9 mouse cellular contexts compared by ENCODE assay signal in genomic region chr6:115775838-115776237, GRCm38 (mm10). TPM values are rescaled to one million over a fixed set of nuclear protein-coding genes. Genes with fewer than 3 reads are reported as not detected.
DNase-seq lines count a peak whose midpoint lies in the region; ATAC-seq and TF ChIP-seq lines count a peak whose summit lies in the region.
"Had no signal": no experiment of that assay in that cellular context is flagged by ENCODE, and none has a peak within 500 bp of the region (broad histone marks: within the 10 kb centered on the region; RNA-seq: fewer than 3 reads in every experiment).

No protein-coding gene starts in this region.

- peak overlapping the region; percentile 87 for H3K9ac ChIP-seq in heart, embryonic 12.5 days
- no peak overlapping the region; the same call in 1 of the 2 replicates for H3K9ac ChIP-seq in liver, embryonic 14.5 days (replicated peaks)

- WGBS in heart, embryonic 12.5 days: 15% methylated on average over 3 of the region's 3 CpGs
- 35% methylated on average over 3 of the region's 3 CpGs for WGBS in liver, embryonic 14.5 days (ENCODE audit: insufficient replicate concordance)

- ATAC-seq in heart, embryonic 12.5 days (ENCODE audit: insufficient number of reproducible peaks, low FRiP score): peak; percentile 70
- no peak for ATAC-seq in liver, embryonic 14.5 days (ENCODE audit: insufficient read depth)

- no peaks in the 10 kb centered on the region for H3K27me3 ChIP-seq in heart, embryonic 12.5 days (replicated peaks)
- no peaks in the 10 kb centered on the region for H3K27me3 ChIP-seq in liver, embryonic 14.5 days (ENCODE audit: control insufficient read depth, insufficient read depth, low read length)

- no peak for TF ChIP-seq CTCF in liver, embryonic 14.5 days (IDR thresholded peaks at IDR 0.05; ENCODE audit: low read depth)

- peaks cover 37% of the 10 kb centered on the region for H3K4me1 ChIP-seq in heart, embryonic 12.5 days (replicated peaks)
- H3K4me1 ChIP-seq in liver, embryonic 14.5 days (replicated peaks; ENCODE audit: control insufficient read depth in 2 of 2, insufficient read depth in 2 of 2, low read length in 1 of 2): peaks cover 3 to 11% of the 10 kb centered on the region in 2 experiments; a peak in 3 of 4 replicates

- H3K4me2 ChIP-seq in heart, embryonic 12.5 days: peak overlapping the region; percentile 96
- peak overlapping the region; percentile 79 for H3K4me2 ChIP-seq in liver, embryonic 14.5 days (ENCODE audit: low read depth)

- no peak for TF ChIP-seq EP300 in liver, embryonic 14.5 days (IDR thresholded peaks at IDR 0.05; ENCODE audit: low read depth)

- peak; percentile 25 for DNase-seq in embryo, embryonic 11 days
- no peak for DNase-seq in embryo, embryonic 9.5 days (ENCODE audit: extremely low spot score)
- DNase-seq in cerebellum, postnatal 36 days: peak; percentile 66 to 72
- DNase-seq in liver, embryonic 14.5 days (ENCODE audit: low read depth in 3 of 3, low spot score in 3 of 3): no peak
- no peak for DNase-seq in ovary, postnatal 10 days (ENCODE audit: low spot score)
- no peak for DNase-seq in MN1 (ENCODE audit: low spot score)
- DNase-seq in yolk sac, embryonic 10.5 days (ENCODE audit: low spot score): no peak

- H3K9me3 ChIP-seq in heart, embryonic 12.5 days (replicated peaks): 0 out of 2 replicates have a peak, but pooled peaks cover 5% of the 10 kb centered on the region
- H3K9me3 ChIP-seq in liver, embryonic 14.5 days (ENCODE audit: control insufficient read depth, low read length): no peaks in the 10 kb centered on the region

- peaks cover 30% of the 10 kb centered on the region for H3K36me3 ChIP-seq in heart, embryonic 12.5 days
- H3K36me3 ChIP-seq in liver, embryonic 14.5 days (replicated peaks; ENCODE audit: control insufficient read depth, insufficient read depth, low read depth): no peaks in the 10 kb centered on the region; the same call in 1 of the 2 replicates

- peak overlapping the region; percentile 96 for H3K27ac ChIP-seq in heart, embryonic 12.5 days (ENCODE audit: poor library complexity, severe bottlenecking)
- H3K27ac ChIP-seq in liver, embryonic 14.5 days: no peak overlapping the region

- H3K4me3 ChIP-seq in heart, embryonic 12.5 days: peak overlapping the region; percentile 80
- H3K4me3 ChIP-seq in liver, embryonic 14.5 days (ENCODE audit: insufficient read depth in 1 of 2, low read depth in 2 of 2, low read length in 2 of 2): peak overlapping the region in 1 of 2 experiments; percentile 70; a peak in 1 of 4 replicates
- H3K4me3 ChIP-seq: erythroblast, embryonic 14.5 days had no signal

RNA-seq across cellular contexts. Expression of gene Cand2, which starts 1.5 kb away (rescaled TPM):
- 71.6 and 73.7 TPM in 2 replicates for polyA plus RNA-seq in heart, embryonic 12.5 days (2016; fragmentation: Nextera tagmentation; extraction: Ambion mirVana)
- 2.4 and 2.8 TPM in 2 replicates for polyA plus RNA-seq in liver, embryonic 14.5 days (2012; rRNA removed)
- 1.7 and 2.5 TPM in 2 replicates for polyA plus RNA-seq in liver, embryonic 14.5 days (2014; fragmentation: Nextera tagmentation; extraction: Ambion mirVana)

RNA-seq across cellular contexts. Expression of gene Tmem40, which starts 13.6 kb away (rescaled TPM):
- polyA plus RNA-seq in heart, embryonic 12.5 days (2016; fragmentation: Nextera tagmentation; extraction: Ambion mirVana): 2.6 and 3.2 TPM in 2 replicates
- polyA plus RNA-seq in liver, embryonic 14.5 days (2012; rRNA removed): 19.4 and 20.1 TPM in 2 replicates
- 19.8 and 21.5 TPM in 2 replicates for polyA plus RNA-seq in liver, embryonic 14.5 days (2014; fragmentation: Nextera tagmentation; extraction: Ambion mirVana)

RNA-seq across cellular contexts. Expression of gene Rpl32, which starts 32.7 kb away (rescaled TPM):
- polyA plus RNA-seq in heart, embryonic 12.5 days (2016; fragmentation: Nextera tagmentation; extraction: Ambion mirVana): 1,366 and 1,429 TPM in 2 replicates
- 986 and 1,878 TPM in 2 replicates for polyA plus RNA-seq in liver, embryonic 14.5 days (2012; rRNA removed)
- polyA plus RNA-seq in liver, embryonic 14.5 days (2014; fragmentation: Nextera tagmentation; extraction: Ambion mirVana): 1,452 and 1,510 TPM in 2 replicates

Comparison
In these comparisons a context has a peak if more than half of its experiments do, and no peak if none do; other contexts are left out.
1. DNase-seq: peak in embryo, embryonic 11 days (single experiment) and cerebellum, postnatal 36 days (2 of 2); none in embryo, embryonic 9.5 days (single experiment), liver, embryonic 14.5 days (0 of 3), ovary, postnatal 10 days (single experiment), MN1 (single experiment) and yolk sac, embryonic 10.5 days (single experiment).
2. RNA of gene Cand2, which starts 1.5 kb away (polyA plus RNA-seq): 71.6 to 73.7 TPM in heart, embryonic 12.5 days; 1.7 to 2.8 TPM in liver, embryonic 14.5 days; every median in the first group is over 10 times any median in the second.